Mouse (Mus musculus): Measurements from ENCODE around the gene Fam166b.

Fam166b gene

DNA sequence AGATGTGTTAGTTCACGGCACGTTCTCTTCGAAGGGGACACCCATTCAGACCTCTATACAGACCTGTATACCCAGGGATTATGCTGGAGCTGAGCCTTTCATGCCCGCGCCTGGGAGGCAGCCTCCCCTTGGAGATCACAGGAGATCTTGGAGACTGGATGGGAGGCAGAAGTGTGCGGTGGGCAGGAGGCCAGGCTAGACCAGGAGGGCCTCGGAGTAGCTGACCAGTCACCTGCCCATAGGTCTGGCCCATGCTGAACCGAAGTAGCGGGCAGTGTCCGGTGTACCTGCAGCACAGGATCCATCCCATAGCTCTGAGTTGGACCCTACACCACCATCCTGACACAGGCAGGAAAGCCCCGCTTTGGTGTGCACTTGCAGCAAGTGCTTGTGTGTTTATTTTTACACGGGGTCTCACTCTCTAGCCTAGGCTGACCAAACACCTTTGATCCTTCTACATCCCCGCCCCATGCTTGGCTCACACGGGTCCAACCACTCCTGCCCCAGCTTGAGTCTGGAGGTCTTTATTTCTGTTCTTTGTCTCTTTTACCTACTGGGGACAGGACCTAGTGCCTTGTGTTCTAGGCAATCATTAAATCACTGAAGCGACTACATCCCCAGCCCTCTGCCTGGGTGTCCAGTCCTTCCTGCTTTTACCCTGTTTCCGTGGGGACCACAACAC lies 613 bp downstream of the Fam166b start:
- DNase-seq (ENCODE audit: low spot score): no peak

DNA sequence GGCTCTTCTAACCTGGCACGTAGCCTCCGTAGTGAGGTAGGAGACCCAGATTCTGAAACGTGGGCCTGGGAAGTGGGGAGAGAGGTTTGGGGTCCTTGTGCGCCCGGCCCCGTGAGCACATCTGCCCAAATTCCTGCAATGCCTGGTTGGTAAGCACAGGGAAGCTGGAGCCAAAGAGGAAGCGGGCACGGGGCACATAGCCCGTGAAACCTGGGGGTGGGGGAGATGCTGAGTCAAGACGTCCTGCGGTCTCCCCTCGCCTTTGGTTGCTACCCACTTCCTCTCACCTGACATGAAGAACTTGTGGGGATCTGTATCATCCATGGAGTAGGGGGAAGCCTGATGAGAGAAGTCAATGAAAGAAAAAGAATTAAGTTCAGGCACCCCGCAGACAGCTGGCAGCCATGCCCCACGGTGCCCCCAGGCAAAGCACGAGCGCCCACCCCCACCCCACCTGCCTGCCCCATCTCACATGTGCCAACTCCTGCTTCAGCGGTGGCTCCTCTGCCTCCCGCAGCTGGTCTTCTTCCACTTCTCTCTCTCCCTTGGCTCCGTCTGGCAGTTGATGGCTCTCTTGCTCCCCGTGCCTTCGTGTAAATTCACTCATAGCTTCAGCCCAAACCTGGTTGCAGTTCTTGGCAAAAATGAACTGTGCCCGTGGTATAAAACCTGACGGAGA lies 1.3 kb downstream of the Fam166b start:
- no peak for DNase-seq (ENCODE audit: low spot score)

DNA sequence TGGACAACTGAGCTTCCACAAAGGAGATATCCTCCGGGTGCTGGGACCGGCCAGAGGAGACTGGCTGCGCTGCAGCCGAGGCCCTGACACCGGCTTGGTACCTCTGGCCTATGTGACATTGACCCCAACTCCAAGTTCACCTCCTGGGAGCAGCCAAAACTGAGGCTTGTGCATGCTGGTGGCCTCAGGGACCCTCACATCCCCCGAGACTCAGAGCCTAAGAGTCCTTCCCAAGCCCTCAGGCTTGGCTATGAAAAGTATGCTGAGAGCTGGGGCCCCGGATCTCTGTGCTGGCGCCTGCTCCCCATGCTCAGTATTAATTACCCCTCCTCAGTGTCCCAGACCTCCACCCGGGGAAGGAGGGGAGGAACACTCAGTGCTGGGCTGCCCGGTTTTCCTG lies 2.4 kb downstream of the Fam166b start:
- no peak for DNase-seq (ENCODE audit: low spot score)

DNA sequence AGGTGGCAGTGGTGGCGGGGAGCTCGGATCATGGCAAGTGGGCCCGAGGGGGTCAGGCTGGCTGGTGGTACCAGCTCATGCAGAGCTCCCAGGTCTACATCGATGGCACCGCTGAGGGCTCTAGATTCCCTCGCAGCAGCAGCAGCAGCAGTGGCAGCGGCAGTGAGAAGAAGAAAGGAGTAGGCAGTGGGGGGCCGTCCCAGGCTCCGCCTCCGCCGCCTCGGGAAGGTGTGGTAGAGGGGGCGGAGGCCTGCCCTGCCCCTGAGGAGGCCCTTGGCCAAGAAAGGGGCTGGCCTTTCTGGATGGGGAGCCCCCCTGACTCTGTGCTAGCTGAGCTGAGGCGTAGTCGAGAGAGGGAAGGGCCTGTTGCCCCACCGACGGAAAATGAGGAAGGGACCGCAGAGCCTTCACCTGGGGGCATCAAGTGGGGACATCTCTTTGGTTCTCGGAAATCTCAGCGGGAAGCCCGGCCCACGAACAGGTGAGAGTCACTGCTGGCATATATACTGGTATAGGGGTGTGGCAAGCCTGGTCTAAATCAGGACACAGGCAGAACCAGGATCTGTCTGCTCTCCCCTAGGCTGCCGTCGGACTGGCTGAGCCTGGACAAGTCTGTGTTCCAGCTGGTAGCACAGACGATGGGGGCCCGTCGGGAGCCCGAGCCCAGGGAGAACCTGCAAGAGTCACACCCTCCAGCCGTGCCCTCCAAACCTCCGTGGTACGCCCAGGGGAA lies 3.1 kb downstream of the Fam166b start:
- no peak for DNase-seq (ENCODE audit: low spot score)

DNA sequence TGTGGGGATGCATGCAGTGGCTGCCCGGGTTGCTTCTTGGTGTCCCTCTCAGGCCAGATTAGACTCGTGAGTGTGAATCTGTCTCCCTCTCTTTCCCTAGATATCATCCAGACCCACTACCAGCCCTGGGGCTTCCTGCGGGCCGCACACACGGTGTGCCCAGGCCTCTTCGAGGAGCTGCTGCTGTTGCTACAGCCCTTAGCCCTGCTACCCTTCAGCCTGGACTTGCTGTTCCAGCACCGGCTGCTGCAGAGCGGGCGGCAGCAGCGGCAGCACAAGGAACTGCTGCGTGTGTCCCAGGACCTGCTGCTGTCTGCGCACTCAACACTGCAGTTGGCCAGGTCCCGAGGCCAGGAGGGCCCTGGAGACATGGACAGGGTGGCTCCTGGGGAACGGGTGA lies 3.7 kb downstream of the Fam166b start:
- DNase-seq (ENCODE audit: low spot score): no peak

DNA sequence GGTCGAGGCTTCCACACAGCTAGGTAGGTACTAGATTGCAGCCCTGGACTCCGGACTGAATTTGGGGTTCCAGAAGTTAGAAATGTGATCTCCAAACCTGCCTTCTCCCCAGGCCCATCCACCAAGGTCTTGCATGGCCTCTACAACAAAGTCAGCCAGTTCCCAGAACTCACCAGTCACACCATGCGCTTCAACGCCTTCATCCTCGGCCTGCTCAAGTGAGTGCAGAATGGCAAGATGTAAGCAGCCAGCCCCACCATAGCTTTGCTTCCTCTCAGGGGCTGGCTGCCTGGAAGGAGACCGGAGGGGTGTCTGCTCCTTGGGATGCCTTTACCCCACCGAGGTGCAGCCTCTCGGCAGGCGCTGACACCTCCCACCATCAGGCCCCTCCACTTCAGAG lies 4.9 kb downstream of the Fam166b start:
- DNase-seq (ENCODE audit: low spot score): no peak

DNA sequence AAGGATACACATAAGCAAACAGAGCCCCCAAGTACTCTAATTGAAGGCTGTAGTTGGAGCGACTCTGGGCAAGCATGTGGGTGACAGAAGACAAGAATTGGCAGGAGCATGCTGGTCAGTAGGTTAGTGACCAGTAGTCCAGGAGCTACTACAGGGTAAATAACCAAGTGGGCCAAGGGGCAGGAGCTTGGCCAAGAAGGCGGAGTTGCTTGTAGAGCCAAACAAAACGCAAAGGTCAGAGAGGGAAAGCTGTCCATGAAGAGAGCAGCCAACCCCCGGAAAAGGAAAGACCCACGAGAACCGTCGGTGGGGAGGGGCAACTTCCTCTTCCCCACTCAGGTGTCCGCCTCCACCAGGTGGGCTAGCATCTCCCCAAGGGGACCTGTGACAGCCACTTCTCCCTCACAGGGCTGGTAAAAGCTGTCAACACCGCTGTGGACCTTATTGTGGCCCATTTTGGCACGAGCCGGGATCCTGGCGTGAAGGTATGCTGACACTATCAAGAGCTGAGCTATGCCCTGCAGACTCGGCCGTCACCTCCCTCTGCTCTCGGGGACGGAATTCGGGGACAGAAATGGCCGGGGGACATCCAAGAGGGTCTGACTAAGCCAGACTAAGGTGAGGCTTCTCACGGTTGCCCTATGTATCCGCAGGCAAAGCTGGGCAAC lies 5.5 kb downstream of the Fam166b start:
- no peak for DNase-seq (ENCODE audit: low spot score)

DNA sequence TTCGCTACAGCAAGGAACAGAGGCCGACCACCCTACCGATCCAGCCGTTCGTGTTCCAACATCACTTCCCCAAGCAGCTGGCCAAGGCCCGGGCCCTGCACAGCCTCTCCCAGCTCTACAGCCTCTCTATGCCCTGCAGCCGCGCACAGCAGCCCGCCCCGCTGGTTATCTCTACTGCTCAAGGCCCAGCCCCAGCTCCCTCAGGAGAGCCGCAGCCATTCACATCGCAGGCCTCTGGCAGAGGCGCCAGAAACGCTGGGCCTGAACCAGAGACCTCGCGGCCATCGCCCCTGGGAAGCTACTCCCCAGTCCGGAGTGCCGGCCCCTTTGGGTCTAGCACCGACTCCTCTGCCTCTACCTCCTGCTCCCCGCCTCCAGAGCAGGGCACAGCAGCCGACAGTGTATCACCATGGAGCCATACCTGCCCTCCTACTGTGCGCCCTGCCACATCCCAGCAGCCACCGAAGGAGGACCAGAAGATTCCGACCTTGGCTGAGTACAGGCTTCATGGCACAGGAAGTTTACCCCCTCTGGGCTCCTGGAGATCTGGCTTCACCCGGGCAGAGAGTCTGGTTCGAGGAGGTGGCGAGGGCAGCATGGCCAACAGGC lies 7.2 kb downstream of the Fam166b start:
- no peak for DNase-seq (ENCODE audit: low spot score)

DNA sequence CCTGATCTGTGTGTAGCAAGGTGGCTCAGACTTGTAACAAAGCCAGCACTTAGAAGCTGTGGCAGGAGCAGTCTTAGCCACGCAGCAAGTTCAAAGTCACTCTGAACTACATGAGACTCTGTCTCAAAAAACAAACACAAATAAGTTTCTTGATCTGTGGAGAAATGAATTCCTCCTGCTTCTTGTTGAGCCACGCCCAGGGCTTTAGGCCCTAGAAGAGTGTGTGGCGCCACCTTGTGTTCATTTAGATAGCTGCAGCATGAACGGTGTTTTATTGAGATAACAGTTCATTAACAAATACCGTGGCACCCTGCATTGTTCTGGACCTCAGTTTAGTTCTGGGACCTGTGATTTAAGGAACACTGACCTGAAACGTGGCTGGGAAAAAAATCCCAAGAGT lies 8.6 kb downstream of the Fam166b start:
- DNase-seq (ENCODE audit: low spot score): peak; percentile 79

DNA sequence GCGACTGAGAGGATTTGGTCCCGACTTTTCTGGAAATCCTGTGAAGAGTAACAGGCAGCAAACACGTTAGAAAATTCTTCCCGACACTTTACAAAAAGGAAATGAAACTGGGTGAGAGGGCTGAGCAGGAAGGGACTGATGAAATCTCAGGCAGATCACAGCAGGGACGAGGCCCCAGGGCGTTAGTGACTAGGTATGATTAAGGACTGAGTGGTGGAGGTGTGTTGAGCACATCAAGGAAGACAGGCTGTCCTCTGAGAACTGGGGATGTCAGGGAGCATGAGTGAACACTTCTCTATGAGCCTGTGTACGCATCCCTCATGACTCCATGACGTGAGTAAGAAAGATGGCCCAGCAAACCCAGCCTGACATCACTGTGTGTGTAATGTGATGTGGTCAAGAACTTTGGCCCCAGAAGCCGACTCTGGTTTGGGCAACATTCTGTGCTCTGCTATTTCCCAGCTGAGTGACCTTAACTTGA lies 9.1 kb downstream of the Fam166b start:
- DNase-seq (ENCODE audit: low spot score): no peak

DNA sequence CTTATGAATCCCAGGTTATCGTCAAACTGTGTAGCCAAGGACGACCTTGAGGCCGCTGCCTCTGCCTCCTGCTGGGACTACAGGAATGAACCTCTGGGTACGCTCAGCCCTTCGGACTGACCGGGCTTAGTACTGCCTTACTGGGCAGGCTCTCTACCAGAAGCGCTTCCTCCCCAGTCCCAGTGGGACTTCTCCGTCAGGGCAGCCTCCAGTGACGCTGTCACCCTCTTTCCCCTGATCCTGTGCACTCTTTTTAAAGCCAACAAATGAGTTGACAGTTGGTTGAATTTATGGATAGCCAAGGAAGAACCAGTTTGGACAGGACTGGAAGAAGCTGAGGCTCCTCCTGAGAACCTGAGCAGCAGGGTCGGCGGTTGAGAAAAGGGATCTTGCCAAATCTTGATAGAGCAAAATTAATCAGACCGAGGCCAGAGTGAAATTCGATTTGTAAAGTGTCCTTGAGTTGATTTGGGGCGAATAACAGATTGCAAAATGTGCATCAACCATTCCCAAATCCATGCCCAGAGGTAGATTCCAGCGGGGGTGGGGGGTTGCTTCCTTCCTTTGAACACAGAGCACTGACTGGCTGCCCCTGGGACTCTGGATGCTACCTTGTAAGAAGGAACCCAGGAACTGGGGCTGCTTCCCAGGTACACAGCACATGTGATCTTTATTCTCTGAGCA lies 9.8 kb downstream of the Fam166b start:
- no peak for DNase-seq (ENCODE audit: low spot score)

DNA sequence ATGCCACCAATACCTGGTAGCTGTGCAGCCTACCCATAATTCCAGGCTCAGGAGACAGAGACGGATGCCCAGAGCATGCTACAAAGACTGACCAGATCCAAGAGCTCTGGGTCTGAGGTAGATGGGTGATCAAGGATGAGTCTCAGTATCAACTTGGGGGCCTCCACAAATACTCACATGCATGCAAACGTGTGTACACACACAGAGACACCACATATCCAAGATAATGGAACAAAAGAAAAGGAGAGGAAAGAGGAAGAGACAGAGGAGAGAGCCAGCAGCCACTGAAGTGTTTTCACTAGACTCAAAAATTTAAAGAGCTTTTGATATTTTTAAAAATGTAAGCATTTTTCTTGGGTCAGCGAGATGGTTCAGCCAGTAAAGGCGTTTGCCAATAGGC lies 10.5 kb downstream of the Fam166b start:
- DNase-seq (ENCODE audit: low spot score): no peak

DNA sequence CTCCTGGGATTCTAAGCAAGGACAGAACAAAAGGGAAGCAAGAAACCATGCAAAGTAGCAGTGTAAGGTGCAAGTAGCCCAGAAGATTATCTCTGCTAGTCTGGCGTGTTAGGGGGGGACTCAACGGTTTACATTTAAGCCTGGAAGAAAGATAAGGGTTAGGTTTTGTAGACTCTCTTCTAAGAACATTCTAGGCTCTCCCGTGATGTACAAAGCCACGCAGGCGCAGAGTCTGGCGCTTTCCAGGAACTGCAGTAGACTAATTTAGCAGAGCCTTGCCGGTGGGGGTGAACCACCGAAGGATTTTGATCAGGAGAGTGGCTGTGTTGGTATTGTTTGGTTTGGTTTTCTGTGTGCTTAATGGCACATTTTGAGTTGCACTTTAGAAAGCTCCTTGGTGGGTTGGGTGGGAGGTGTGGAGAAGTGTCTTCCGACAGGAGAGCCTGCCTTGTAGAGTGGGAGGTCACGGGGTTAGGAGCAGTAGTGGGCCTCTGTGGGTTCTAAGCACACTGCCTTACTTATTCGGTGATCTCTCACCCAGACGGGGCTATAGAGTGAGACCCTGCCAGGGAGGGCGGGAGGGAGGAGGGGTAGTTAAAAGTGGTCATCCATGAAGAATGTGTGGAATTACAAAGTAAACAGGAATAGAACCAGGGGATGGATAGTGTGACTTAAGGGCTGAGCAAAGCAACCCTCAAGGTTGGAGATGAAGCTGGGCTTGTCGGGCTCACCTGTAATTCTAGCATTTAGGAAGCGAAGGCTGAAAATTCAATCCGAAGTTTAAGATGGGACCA lies 11.5 kb downstream of the Fam166b start:
- no peak for DNase-seq (ENCODE audit: low spot score)

DNA sequence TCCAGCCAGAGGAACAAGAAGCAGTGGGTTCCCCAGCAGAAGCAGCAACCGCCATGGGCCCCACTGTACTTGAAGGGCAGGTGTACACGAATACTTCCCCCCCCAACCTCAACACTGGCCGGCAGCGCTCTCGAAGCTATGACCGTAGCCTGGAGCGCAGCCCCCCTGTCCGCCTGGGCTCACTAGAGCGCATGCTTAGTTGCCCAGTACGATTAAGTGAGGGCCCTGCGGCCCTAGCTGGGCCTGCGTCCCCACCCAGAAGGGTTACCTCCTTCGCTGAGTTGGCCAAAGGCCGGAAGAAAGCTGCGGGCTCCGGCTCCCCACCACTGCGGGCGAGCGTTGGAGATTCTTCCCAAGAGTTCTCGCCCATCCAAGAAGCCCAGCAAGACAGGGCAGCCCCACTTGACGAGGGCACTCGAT lies 12.9 kb downstream of the Fam166b start:
- DNase-seq (ENCODE audit: low spot score): no peak

DNA sequence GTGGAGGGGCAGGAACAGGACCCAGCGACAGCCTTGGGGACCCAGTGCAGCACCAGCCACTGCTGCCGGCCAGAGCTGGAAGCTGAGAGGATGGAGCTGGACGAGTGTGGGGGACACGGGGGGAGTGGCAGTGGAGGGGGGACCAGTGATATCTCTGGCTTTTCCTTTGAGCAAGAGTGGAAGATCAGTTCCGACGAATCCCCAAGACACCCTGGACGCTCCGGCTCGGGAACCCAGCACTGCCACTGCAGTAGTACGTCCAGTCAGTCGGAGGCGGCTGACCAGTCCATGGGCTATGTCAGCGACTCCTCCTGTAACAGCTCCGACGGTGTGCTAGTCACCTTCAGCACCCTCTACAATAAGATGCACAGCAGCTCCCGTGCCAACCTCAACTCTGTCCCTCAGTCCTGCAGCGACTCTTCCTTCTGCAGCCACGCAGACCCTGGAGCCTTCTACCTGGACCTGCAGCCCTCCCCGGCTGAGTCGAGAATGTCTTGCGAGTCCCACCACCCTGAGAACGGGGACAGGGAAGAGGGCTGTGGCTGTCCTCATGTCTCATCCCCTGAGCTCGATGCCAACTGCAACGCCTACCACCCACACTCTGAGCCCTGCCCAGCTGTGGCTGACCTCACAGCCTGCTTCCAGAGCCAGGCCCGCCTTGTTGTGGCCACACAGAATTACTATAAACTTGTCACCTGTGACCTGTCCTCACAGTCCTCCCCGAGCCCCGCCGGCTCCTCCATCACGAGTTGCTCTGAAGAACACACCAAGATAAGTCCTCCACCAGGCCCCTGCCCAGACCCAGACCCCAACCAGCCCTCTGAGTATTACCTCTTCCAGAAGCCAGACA lies 13.5 kb downstream of the Fam166b start:
- no peak for DNase-seq (ENCODE audit: low spot score)

DNA sequence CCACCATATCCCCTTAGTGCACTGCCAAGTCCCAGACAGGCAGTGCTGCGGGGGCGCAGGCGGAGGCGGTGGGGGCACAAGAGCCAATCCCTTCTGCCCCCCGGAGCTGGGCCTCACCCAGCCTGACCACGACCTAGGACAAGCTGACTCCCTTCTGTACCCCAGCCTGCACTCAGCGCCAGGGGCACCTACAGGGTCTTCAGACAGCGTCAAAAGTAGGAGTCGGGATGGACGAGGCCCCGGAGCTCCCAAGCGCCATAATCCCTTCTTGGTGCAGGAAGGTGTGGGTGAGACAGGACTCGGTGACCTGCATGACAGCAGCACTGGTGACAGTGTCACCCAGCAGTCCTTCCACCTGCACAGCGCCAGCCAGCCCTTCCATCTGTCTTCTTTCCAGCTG lies 14.2 kb downstream of the Fam166b start:
- DNase-seq (ENCODE audit: low spot score): no peak

DNA sequence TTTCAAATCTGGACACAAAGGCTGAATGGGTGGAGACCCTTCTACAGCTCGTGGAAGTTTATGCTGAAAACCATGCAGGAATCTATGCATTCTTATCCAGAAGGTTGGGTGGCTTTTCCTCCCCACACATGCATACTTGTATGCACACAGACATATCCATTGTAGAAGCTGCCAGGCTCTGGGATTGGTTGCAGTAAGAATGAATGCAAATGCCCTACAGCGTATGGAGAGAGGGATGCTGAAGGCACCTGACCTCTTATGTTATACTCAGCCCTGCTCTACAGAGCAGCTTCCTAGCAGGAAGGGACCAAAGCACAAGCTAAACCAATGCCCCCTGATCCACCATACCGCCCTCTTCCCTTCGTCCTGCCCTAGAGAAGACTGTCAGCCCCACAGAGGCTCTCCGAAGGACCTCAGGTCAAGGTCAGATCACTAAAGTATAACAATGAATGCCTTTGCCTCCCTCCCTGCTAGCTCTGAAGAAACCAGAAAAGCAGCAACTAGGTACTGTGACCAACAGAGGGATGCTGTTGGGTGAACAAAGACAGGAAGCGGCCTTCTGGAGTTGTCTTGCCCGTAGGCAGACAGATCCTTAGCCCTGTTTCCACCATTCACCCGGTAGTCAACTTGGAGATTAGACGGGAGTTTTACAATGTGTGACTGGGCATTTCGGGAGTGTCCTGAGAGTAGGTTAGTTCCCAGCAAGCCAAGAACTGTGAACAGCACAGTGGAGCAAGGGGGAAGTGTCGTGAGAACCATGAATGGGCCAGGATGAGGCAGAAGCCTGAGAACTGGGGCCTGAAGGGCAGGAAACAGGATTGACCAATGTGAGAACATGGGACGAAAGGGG lies 21.6 kb downstream of the Fam166b start:
- DNase-seq (ENCODE audit: low spot score): no peak

DNA sequence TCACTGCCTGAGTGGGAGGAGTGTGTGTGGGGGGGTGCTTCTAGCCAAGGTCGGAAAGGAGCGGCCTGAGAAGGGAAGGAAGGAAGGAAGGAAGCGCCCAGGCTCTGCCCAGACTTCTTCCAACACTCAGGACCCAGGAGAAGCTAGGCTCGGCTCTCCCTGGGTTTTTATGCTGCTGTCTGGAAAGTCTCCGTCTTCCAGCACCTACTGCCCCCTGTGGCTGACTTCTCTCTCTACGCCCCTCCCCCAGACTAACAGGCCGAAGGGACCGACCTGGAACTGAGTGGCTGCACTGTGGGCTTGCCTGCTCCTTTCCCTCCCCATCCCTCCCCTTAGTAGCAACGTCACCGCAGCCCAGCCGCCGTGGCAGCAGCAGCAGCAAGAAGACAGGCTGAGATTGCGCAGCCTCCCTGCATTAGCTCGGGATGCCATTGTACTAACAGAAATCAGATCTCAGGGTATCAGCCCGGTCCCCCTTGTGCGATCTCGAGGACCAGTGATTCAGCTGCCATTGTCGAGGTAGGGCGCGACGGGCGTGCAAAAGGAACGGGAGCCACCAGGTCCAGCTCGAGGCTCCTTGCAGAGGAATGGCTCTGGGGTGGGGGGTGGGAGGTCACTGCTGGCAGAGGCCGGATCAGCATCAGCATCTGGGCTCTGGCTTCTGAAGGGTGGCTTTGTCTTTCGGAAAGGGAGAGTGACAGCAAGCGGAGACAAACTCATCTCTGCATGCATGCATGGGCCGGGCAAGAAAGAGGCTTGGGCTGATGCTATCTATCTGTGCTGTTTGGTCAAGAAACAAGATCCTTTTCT lies 22.6 kb downstream of the Fam166b start:
- DNase-seq (ENCODE audit: low spot score): peak; percentile 58
